In the genomic region with DNA sequence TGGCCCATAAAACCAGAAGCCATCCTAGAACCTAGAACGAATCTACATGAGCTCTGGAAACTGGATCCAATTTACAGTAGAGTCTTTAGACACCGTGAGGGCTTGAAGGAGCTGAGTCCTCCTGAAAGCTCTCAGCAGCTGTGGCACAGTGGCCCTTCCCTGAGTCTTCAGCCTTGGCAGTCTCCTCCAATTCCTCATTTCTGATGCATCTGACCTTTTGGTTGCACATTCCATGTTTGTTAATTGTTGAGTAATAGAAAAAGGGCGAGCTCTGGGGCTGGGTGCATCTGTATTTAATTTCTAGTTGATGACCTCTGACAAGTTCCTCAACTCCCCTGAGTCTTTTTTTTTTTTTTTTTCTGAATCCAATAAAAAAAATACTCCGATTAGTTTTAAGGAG, we compare ENCODE assay signal across 28 mouse cellular contexts. TPM values are rescaled to one million over a fixed set of nuclear protein-coding genes. Genes with fewer than 3 reads are reported as not detected.
DNase-seq lines count a peak whose midpoint lies in the region.
"Had no signal": no experiment of that assay in that cellular context is flagged by ENCODE, and none has a peak within 500 bp of the region (broad histone marks: within the 10 kb centered on the region; RNA-seq: fewer than 3 reads in every experiment).

No protein-coding gene starts in this region.

- DNase-seq in heart, adult 11 months, result peak; percentile 91
- DNase-seq in heart, embryonic 10.5 days (ENCODE audit: low spot score), result no peak
- DNase-seq in NIH3T3 (ENCODE audit: low read depth), result peak; percentile 89
- peak; percentile 69 for DNase-seq in adrenal gland, postnatal 14 days
- DNase-seq in urinary bladder, postnatal 25 days (ENCODE audit: low spot score), result no peak
- no peak for DNase-seq in right cerebral cortex, postnatal 4 days
- DNase-seq: cerebellum, adult 11-12 months; cerebellum, adult 9-11 months; forebrain, postnatal 0 days; gastrocnemius, postnatal 10 days; heart, postnatal 36 days; kidney, adult 9 months; kidney, postnatal 14 days; layer of hippocampus, adult 9-11 months; liver; lung, adult 2 months; lung, postnatal 14 days; thymus, adult 2 months; thymus, postnatal 36 days had no signal

- H3K27ac ChIP-seq in heart, embryonic 10.5 days, result no peak overlapping the region
- H3K27ac ChIP-seq: embryonic facial prominence, embryonic 13.5 days; forebrain, embryonic 12.5 days; hindbrain, embryonic 12.5 days; hindbrain, postnatal 0 days; intestine, embryonic 15.5 days; liver, embryonic 14.5 days; midbrain, embryonic 10.5 days; midbrain, embryonic 15.5 days had no signal

- peaks cover 33% of the 10 kb centered on the region for H3K4me1 ChIP-seq in heart, embryonic 10.5 days
- H3K4me1 ChIP-seq: forebrain, embryonic 12.5 days; midbrain, embryonic 15.5 days had no signal

- H3K27me3 ChIP-seq in heart, embryonic 10.5 days (ENCODE audit: insufficient read depth, poor library complexity, severe bottlenecking), result no peaks in the 10 kb centered on the region
- H3K27me3 ChIP-seq: embryonic facial prominence, embryonic 13.5 days; forebrain, embryonic 12.5 days; hindbrain, embryonic 12.5 days; intestine, embryonic 15.5 days; midbrain, embryonic 15.5 days had no signal

- no peaks in the 10 kb centered on the region for H3K9me3 ChIP-seq in heart, embryonic 10.5 days
- H3K9me3 ChIP-seq: embryonic facial prominence, embryonic 13.5 days; forebrain, embryonic 12.5 days; hindbrain, embryonic 12.5 days; intestine, embryonic 15.5 days; midbrain, embryonic 10.5 days; midbrain, embryonic 15.5 days had no signal

- H3K4me3 ChIP-seq in heart, embryonic 10.5 days, result no peak overlapping the region
- H3K4me3 ChIP-seq: embryonic facial prominence, embryonic 13.5 days; erythroblast, embryonic 14.5 days; forebrain, embryonic 12.5 days; hindbrain, embryonic 12.5 days; intestine, embryonic 15.5 days; midbrain, embryonic 10.5 days; midbrain, embryonic 15.5 days had no signal

- peaks cover 3% of the 10 kb centered on the region; the same call in 1 of the 2 replicates for H3K36me3 ChIP-seq in heart, embryonic 10.5 days
- H3K36me3 ChIP-seq: forebrain, embryonic 12.5 days; hindbrain, embryonic 12.5 days; intestine, embryonic 15.5 days; midbrain, embryonic 15.5 days had no signal

- WGBS in heart, embryonic 10.5 days, result 91% methylated on average over 4 of the region's 4 CpGs

RNA-seq across cellular contexts. Expression of a gene that starts 28.0 kb away (rescaled TPM):
- polyA plus RNA-seq in heart, embryonic 10.5 days (2016; fragmentation: Nextera tagmentation; extraction: Ambion mirVana), result 44.7 and 47.2 TPM in 2 replicates
- 283 and 294 TPM in 2 replicates for total RNA-seq in adrenal gland, postnatal 14 days (2021)

Comparison
In these comparisons a context has a peak if more than half of its experiments do, and no peak if none do; other contexts are left out.
1. DNase-seq: peak in heart, adult 11 months (single experiment), NIH3T3 (single experiment) and adrenal gland, postnatal 14 days (single experiment); none in heart, embryonic 10.5 days (single experiment), urinary bladder, postnatal 25 days (single experiment) and right cerebral cortex, postnatal 4 days (single experiment).